Mouse (Mus musculus) heart, postnatal 14 days (tissue): ENCODE measurements around the gene Ehd2. TPM values are rescaled to one million over a fixed set of nuclear protein-coding genes. Genes with fewer than 3 reads are reported as not detected.
"Not testable (repeated sequence)": the region's sequence is repeated elsewhere in the genome, so short reads cannot be mapped to it uniquely, and the experiment has no call there.

Source experiments
- DNase-seq, 2 experiments: peaks; one replicate each; pipeline ENCODE4 v3.0.0; 2021 to 2022
- intact Hi-C: fragments of 180-260 bp; cut with DNase I; formaldehyde crosslinking; loops from one replicate; pipeline ENCODE4 v1.15.1; 2025
- total RNA-seq, 2 experiments: library from RNA; stranded (reverse); gene quantifications; 2 replicates each; pipeline ENCODE4 v1.2.3; 2021

The Ehd2 gene
- total RNA-seq, 2 experiments from 2014 or later, result 172 to 182 TPM

DNA sequence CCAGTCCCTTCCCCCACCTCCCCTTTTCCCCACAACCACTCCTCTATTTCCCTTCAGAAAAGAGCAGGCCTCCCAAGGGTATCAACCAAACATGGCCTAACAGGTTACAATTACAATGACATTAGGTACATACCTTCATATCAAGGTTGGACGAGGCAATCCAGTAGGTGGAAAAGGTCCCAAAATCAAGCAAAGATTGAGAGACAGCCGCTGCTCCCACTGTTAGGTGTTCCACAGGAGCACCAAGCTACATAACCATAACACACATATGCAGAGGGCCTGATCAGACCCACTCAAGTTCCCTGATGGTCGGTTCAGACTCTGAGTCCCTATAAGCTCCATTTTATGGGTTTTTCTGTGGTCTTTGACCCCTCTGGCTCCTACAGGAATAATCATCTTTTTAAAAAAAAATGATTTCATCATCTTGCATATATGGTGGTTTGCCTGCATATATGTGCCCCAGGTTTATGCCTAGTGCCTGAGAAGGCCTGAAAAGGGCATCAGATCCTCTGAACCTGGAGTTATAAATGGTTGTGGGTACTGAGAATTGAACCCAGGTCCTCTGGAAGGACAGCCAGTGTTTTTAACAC, 51.1 kb downstream of the Ehd2 start:
- DNase-seq, result no peak
- intact Hi-C loops, result no loop called here

DNA sequence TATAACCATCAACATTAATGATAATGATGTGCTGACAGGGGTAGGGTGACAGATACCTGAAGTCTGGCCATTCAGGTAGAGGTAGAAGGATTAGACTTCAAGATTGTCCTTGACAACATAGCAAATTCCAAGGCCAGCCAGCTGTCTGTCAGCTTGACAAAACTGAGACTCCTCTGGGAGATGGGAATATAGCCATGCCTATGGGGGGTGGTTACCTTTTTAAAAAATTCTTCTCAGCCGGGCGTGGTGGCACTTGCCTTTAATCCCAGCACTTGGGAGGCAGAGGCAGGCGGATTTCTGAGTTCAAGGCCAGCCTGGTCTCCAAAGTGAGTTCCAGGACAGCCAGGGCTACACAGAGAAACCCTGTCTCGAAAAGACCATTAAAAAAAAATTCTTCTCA, 51.7 kb downstream of the Ehd2 start:
- DNase-seq, intact Hi-C loops: not testable (repeated sequence)

GRCm38 (mm10) chr7:15914751-15915150, 52.6 kb downstream of the Ehd2 start:
- no peak for DNase-seq
- intact Hi-C loops, result loop anchor here (5.0 kb wide), 1 partner anchor 57 kb away; no protein-coding TSS in a partner anchor

DNA sequence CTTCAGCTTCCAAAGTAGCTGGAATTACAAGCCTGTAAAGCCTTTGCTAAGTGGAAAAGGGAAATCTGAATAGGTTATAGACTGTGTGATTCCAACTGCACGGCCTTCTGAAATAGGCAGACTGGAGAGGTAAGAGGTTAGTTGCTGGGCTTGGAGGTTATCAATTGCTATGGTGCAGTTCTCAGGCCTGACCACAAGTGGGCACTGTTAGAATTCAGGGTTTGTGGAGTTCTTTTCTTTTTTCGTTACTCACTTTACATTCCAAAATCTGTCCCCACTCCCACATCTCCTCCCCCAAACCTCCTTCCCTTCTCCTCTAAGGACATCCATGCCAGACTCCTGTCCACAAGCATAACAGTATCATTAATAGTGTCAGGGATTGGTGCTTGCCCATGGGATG, 53.1 kb downstream of the Ehd2 start:
- intact Hi-C loops, result loop anchor here (5.0 kb wide), 1 partner anchor 57 kb away; no protein-coding TSS in a partner anchor
- peak; percentile 38 to 52 for DNase-seq

DNA sequence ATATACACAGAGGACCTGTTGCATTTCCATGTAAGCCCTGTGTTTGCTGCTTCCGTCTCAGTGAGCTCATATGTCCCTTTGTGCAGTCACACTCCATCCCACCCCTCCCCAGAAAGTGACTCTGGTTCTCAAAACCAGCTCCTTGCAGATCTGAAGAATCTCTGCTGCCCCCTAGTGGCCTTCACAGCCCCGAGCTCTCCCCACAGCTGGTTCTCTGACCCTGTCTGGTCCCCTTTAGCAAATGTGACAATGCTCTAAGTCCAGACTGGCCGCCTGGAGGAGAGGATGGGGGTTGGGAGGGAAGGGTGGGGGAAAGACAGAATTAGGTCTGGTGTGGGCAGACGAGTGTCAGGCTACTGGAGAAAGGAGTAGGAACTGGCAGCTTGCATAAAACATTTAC, 55.2 kb downstream of the Ehd2 start:
- intact Hi-C loops, result loop anchor here (5.0 kb wide), 1 partner anchor 55 kb away; no protein-coding TSS in a partner anchor
- peak; percentile 79 to 85 for DNase-seq

- intact Hi-C loops, result loop anchor here (5.0 kb wide), 1 partner anchor 53 kb away; no protein-coding TSS in a partner anchor
- no peak for DNase-seq
Observed at GRCm38 (mm10) chr7:15910521-15910920, 56.8 kb downstream of the Ehd2 start.

DNA sequence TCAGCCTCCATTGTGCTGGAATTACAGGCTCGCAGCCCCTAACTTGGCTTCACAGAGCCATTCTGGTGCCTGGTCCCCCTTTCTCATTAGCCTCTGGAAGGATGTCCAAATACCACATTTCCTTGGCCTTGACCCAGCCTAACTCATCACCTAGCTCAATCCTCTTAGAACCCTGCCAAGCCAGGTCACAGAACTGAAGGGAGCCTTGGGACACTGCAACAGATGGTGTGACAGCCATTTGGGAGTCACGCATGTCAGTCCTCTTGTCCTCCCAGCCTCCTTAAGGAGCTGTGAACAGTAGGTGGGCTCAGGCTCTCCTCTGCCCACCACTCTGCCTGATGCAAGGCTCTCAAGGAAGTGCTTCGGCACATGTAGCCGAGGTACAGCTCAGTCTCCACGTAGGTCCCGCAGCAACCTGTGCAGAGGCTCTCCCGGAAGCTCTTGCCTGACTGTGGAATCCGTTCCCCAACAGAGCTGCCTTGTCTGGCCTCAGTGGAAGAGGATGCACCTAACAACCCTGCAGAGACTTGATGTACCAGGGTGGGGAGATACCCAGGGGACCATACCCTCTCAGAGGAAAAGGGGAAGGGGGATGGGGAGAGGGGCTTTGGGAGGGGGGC, 59.3 kb downstream of the Ehd2 start:
- no peak for DNase-seq
- intact Hi-C loops, result no loop called here

DNA sequence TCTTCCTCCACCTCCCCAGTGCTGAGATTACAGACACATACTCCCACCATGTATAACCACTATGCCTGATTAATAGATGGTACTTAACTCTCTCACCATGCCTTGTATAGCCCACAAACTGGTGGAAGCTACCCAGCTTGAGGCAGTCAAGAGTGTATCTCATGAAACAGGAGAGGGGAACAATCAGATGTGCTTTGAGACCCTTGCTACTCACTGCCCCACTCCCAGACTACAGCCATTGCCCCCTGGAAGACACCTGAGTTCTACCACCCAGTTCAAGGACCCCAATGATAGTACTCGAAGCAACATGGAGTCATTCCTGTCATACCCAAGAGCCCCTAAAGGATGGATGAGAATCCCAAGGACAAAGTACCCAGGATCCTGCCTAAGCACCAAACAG, 60.8 kb downstream of the Ehd2 start:
- intact Hi-C loops, result no loop called here
- no peak for DNase-seq

GRCm38 (mm10) chr7:15905861-15906260, 61.5 kb downstream of the Ehd2 start:
- no peak for DNase-seq
- intact Hi-C loops, result no loop called here

- no peak for DNase-seq
- intact Hi-C loops, result no loop called here
Observed at GRCm38 (mm10) chr7:15901366-15902048, 65.9 kb downstream of the Ehd2 start.

Other genes starting within 250 kb of the Ehd2 start
- gene Obox5, start 217.4 kb downstream of the Ehd2 start, total RNA-seq, result not detected
- gene Obox6, start 127.9 kb downstream of the Ehd2 start, total RNA-seq, result not detected
- not detected for gene Crx, start 87.6 kb downstream of the Ehd2 start, total RNA-seq
- gene Crxos, start 85.0 kb downstream of the Ehd2 start, total RNA-seq, result not detected
- gene Selenow, start 45.2 kb downstream of the Ehd2 start, total RNA-seq, result 100 to 1,000 TPM; 149 to 162 TPM
- 100 to 1,000 TPM; 129 to 137 TPM for gene Nop53, start 21.5 kb downstream of the Ehd2 start, total RNA-seq
- 1 to 10 TPM; 9.1 to 9.7 TPM for gene Bicra, start 80.4 kb upstream of the Ehd2 start, total RNA-seq
- gene Zfp541, start 94.2 kb upstream of the Ehd2 start, total RNA-seq, result not detected
- gene Napa, start 130.9 kb upstream of the Ehd2 start, total RNA-seq, result 10 to 100 TPM; 86.1 to 99.9 TPM
- gene Kptn, start 152.3 kb upstream of the Ehd2 start, total RNA-seq, result 10 to 100 TPM; 24.9 to 28.0 TPM
- under 1 TPM; 0.63 to 0.84 TPM for gene Slc8a2, start 162.3 kb upstream of the Ehd2 start, total RNA-seq
- 1 to 10 TPM; 3.8 to 5.4 TPM for gene Meis3, start 207.5 kb upstream of the Ehd2 start, total RNA-seq